Mouse (Mus musculus) midbrain, embryonic 16.5 days (tissue): ENCODE data around the gene Odf3l1. TPM values are rescaled to one million over a fixed set of nuclear protein-coding genes. Genes with fewer than 3 reads are reported as not detected.
A peak's percentile ranks its signal among the peaks of the same experiment; 100 is the strongest.

Experiments
- ATAC-seq: fragments of 200-750 bp; cut with Nextera tagmentation; 2 replicates; pipeline ENCODE4 v1.8.0; 2017; ENCODE audit warnings: moderate TSS enrichment
- H3K27ac ChIP-seq: fragments of 300-500 bp; sonication (generic); 2 replicates; pipeline ENCODE4 v1.5.1; 2014; ENCODE audit warnings: mild to moderate bottlenecking, low read length, mixed read lengths
- H3K27me3 ChIP-seq: fragments of 300-500 bp; sonication (generic); 2 replicates; pipeline ENCODE4 v1.6.1; 2014; ENCODE audit warnings: low read depth, low read length, mixed read lengths; ENCODE audit not compliant: control insufficient read depth, insufficient read depth
- H3K36me3 ChIP-seq: fragments of 300-500 bp; sonication (generic); 2 replicates; pipeline ENCODE4 v1.6.1; 2014; ENCODE audit warnings: mild to moderate bottlenecking, low read length, moderate library complexity, mixed read lengths; ENCODE audit not compliant: control insufficient read depth, insufficient read depth
- H3K4me1 ChIP-seq: fragments of 300-500 bp; sonication (generic); 2 replicates; pipeline ENCODE4 v1.6.1; 2014; ENCODE audit warnings: mild to moderate bottlenecking, low read length, mixed read lengths; ENCODE audit not compliant: control insufficient read depth, insufficient read depth
- H3K4me2 ChIP-seq: fragments of 300-500 bp; sonication (generic); 2 replicates; pipeline ENCODE4 v1.6.1; 2014; ENCODE audit warnings: mild to moderate bottlenecking, low read length, mixed read lengths
- H3K4me3 ChIP-seq: fragments of 300-500 bp; sonication (generic); 2 replicates; pipeline ENCODE4 v1.5.1; 2014; ENCODE audit warnings: low read depth, mild to moderate bottlenecking, low read length, moderate library complexity, mixed read lengths
- H3K9ac ChIP-seq: fragments of 300-500 bp; sonication (generic); 2 replicates; pipeline ENCODE4 v1.6.1; 2014; ENCODE audit warnings: low read depth, low read length, mixed read lengths
- H3K9me3 ChIP-seq: fragments of 300-500 bp; sonication (generic); replicated peaks from 2 replicates; pipeline ENCODE4 v1.6.1; 2014; ENCODE audit warnings: mild to moderate bottlenecking, low read length, mixed read lengths; ENCODE audit not compliant: control insufficient read depth, poor library complexity, severe bottlenecking
- WGBS: fragments of 180-500 bp; shearing (Covaris S2); extraction: QIAGEN DNeasy Blood & Tissue Kit; methylation state at CpG from one replicate; pipeline ENCODE4 v1.1.7; 2014; 5-methylcytosine and 5-hydroxymethylcytosine counted together
- polyA plus RNA-seq: library from polyadenylated mRNA; unstranded; fragments of >200 nt; fragmentation: Nextera tagmentation; extraction: Ambion mirVana; gene quantifications from 2 replicates; pipeline ENCODE4 v1.2.1, GENCODE M21; 2015

The Odf3l1 gene
- polyA plus RNA-seq, 1 experiment from 2014 or later = not detected

DNA sequence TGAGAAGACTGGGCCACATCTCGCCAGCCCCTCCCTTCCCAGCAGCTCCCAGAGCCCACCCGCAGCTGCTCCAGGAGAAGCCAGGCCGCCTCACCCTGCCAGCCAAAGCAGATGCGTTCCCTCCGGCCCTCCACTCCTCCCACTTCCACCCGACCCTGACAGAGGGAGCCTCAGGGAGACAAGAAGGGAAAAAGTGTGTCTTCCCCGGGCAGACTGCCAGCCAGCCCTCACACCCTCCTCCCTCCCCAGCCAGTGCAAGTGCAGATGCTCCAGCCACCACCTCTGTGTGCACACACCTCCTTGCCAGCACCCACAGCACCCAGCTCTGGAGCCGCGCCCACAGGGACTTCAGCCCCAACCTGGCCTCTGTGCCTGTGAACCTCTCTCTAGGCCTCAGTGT, 12.3 kb upstream of the Odf3l1 start:
- Histone ChIP-seq H3K36me3 (no peaks in the 10 kb centered on the region), H3K27me3 (no peaks in the 10 kb centered on the region), H3K27ac (peak overlapping the region; percentile 17), H3K9ac (no peak overlapping the region), H3K4me3 (no peak overlapping the region), H3K4me2 (no peak overlapping the region), H3K4me1 (no peaks in the 10 kb centered on the region), H3K9me3 (no peaks in the 10 kb centered on the region)
- no peak for ATAC-seq
- 54% methylated on average over 9 of the region's 9 CpGs for WGBS

DNA sequence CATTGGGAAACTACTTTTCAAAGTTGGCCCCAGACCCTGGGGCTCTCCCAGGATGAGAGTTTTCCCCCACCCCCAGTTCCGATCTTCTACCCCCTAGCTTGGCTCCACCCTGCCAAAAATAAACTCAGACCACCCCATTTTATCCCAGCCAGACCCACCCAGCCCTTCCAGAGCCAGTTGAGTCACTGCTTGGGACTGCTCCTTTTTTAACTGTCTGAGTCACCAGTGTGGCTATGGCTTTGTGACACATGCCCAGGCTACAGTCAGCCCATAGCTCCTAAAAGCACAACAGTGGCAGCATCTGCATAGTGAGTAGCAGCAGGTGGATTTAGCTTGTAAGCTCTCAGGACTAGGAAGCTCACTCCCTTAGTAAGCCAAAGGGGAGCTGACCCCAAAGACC, 8.6 kb upstream of the Odf3l1 start:
- H3K4me3 ChIP-seq = no peak overlapping the region
- no peaks in the 10 kb centered on the region for H3K9me3 ChIP-seq
- H3K9ac ChIP-seq = no peak overlapping the region
- no peak for ATAC-seq
- no peak overlapping the region for H3K4me2 ChIP-seq
- no peaks in the 10 kb centered on the region for H3K36me3 ChIP-seq
- 0 out of 2 replicates have a peak overlapping the region, but pooled peaks have one; percentile 32 for H3K27ac ChIP-seq
- WGBS = 72% methylated on average over 1 of the region's 1 CpGs
- peaks cover under 1% of the 10 kb centered on the region; the same call in 1 of the 2 replicates for H3K4me1 ChIP-seq
- H3K27me3 ChIP-seq = no peaks in the 10 kb centered on the region

GRCm38 (mm10) chr9:56872105-56872903, 7.8 kb upstream of the Odf3l1 start:
- H3K4me2 ChIP-seq = no peak overlapping the region
- no peaks in the 10 kb centered on the region for H3K27me3 ChIP-seq
- H3K9me3 ChIP-seq = no peaks in the 10 kb centered on the region
- H3K9ac ChIP-seq = no peak overlapping the region
- WGBS = 85% methylated on average over 5 of the region's 5 CpGs
- no peak for ATAC-seq
- H3K27ac ChIP-seq = no peak overlapping the region
- no peak overlapping the region for H3K4me3 ChIP-seq
- H3K36me3 ChIP-seq = no peaks in the 10 kb centered on the region
- H3K4me1 ChIP-seq = peaks cover 3% of the 10 kb centered on the region; the same call in 1 of the 2 replicates

GRCm38 (mm10) chr9:56871191-56871590, 6.7 kb upstream of the Odf3l1 start:
- Histone ChIP-seq H3K9ac (no peak overlapping the region), H3K27ac (no peak overlapping the region), H3K4me2 (no peak overlapping the region), H3K4me3 (no peak overlapping the region), H3K36me3 (no peaks in the 10 kb centered on the region), H3K9me3 (no peaks in the 10 kb centered on the region), H3K27me3 (no peaks in the 10 kb centered on the region), H3K4me1 (peaks cover 3% of the 10 kb centered on the region; the same call in 1 of the 2 replicates)
- ATAC-seq = no peak
- WGBS = 55% methylated on average over 5 of the region's 5 CpGs

GRCm38 (mm10) chr9:56870778-56871177, 6.3 kb upstream of the Odf3l1 start:
- Histone ChIP-seq H3K9ac (no peak overlapping the region), H3K4me1 (peaks cover 3% of the 10 kb centered on the region; the same call in 1 of the 2 replicates), H3K36me3 (no peaks in the 10 kb centered on the region), H3K27ac (no peak overlapping the region), H3K27me3 (no peaks in the 10 kb centered on the region), H3K9me3 (no peaks in the 10 kb centered on the region), H3K4me3 (no peak overlapping the region), H3K4me2 (no peak overlapping the region)
- ATAC-seq = no peak
- 78% methylated on average over 10 of the region's 10 CpGs for WGBS

DNA sequence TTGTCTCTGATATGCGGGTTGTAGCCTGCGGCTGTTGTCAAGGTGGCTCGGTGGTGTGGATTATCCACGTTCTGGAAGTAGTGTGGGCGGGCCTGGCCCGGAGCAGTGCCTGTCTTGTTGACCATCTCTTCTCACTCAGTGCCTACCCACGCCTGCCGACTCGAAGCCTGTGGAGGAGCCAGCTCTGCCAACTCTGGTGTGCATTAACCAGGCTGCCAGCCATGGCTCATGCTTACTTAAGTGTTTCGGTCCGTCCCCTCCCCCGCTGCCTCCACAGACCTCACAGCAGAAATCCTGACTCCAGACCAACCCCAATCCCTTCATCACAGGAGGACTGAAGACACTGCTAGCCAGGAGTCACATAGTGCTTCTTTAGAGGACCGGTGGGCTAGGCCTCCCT, 5.1 kb upstream of the Odf3l1 start:
- H3K4me3 ChIP-seq = no peak overlapping the region
- no peaks in the 10 kb centered on the region for H3K9me3 ChIP-seq
- no peaks in the 10 kb centered on the region for H3K36me3 ChIP-seq
- no peak overlapping the region for H3K4me2 ChIP-seq
- 72% methylated on average over 13 of the region's 13 CpGs for WGBS
- no peak overlapping the region for H3K27ac ChIP-seq
- peaks cover 4% of the 10 kb centered on the region for H3K27me3 ChIP-seq
- no peak for ATAC-seq
- no peak overlapping the region for H3K9ac ChIP-seq
- H3K4me1 ChIP-seq = peaks cover 6% of the 10 kb centered on the region; the same call in 1 of the 2 replicates

GRCm38 (mm10) chr9:56868292-56868691, 3.8 kb upstream of the Odf3l1 start:
- Histone ChIP-seq H3K4me3 (no peak overlapping the region), H3K27ac (peak overlapping the region; percentile 47), H3K4me2 (no peak overlapping the region), H3K27me3 (peaks cover 11% of the 10 kb centered on the region), H3K9me3 (no peaks in the 10 kb centered on the region), H3K9ac (no peak overlapping the region), H3K4me1 (peaks cover 6% of the 10 kb centered on the region; the same call in 1 of the 2 replicates), H3K36me3 (no peaks in the 10 kb centered on the region)
- WGBS = 32% methylated on average over 6 of the region's 6 CpGs
- peak; percentile 84 for ATAC-seq

DNA sequence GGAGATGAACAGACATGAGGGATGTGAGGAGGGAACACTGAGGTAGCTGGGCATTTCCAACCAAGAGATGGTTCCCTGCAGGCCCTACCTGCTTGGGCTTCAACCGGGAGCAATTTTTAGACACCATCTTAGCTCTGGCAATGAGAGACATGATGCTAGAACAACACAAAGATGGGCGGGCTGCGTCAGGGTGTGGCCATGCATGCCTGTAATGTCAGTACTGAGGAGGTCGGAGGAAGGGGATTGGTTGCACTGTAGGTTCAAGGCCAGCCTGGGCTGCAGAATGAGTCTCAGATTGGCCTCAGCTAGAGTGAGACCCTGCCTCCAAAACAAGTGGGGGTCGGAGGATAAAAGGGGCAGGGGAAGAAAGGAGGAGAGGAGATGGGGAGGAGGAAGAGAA, 2.0 kb upstream of the Odf3l1 start:
- Histone ChIP-seq H3K9me3 (no peaks in the 10 kb centered on the region), H3K4me3 (no peak overlapping the region), H3K4me2 (no peak overlapping the region), H3K36me3 (no peaks in the 10 kb centered on the region), H3K4me1 (peaks cover 6% of the 10 kb centered on the region; the same call in 1 of the 2 replicates), H3K27ac (no peak overlapping the region), H3K9ac (no peak overlapping the region), H3K27me3 (peaks cover 11% of the 10 kb centered on the region)
- WGBS = 87% methylated on average over 5 of the region's 5 CpGs
- ATAC-seq = no peak

DNA sequence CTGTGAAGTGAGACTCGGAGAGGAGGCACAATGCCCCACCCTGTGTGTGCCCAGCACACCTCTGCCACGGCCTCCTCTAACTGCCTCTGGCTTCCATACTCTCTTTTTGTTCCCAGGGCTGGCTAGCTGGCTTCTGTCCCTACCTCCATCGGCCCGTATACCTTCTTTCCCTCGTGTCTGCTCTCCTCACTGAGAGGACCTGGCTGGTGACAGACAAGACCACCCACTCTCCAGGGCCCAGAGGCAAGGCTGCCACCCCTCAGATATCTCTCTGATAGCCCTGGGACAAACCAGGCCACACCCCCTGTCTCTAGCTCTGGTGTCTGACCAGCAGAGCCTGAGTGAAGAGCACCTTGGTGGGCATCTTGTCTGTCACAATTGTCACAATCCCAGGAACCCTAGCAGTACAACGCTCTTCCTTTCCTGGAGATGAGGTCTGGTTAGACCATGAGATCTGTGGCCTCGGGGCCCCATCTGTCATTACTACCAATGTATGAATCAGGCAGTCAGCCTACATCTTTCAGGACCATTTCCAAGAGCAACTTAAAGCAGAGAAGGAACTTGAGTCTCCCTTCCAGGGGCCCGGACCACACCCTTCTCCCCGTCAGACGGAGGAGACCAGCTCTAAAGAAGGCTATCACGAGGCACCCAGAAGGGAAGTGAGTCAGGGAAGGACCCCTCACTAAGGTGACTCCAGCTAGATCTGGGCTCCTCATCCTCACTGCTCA, 1.4 kb upstream of the Odf3l1 start:
- ATAC-seq = no peak
- no peak overlapping the region for H3K4me2 ChIP-seq
- H3K36me3 ChIP-seq = no peaks in the 10 kb centered on the region
- no peak overlapping the region for H3K4me3 ChIP-seq
- peaks cover 11% of the 10 kb centered on the region for H3K27me3 ChIP-seq
- no peak overlapping the region; the same call in 1 of the 2 replicates for H3K27ac ChIP-seq
- H3K4me1 ChIP-seq = peaks cover 6% of the 10 kb centered on the region; the same call in 1 of the 2 replicates
- H3K9ac ChIP-seq = no peak overlapping the region
- WGBS = 81% methylated on average over 11 of the region's 11 CpGs
- H3K9me3 ChIP-seq = no peaks in the 10 kb centered on the region
